Mouse (Mus musculus) cerebellum, adult 9-11 months (tissue): ENCODE data around the gene Lrrc73.

Experiments used
- DNase-seq: peaks from one replicate; pipeline ENCODE4 v3.0.0; 2022

Lrrc73 gene

DNA sequence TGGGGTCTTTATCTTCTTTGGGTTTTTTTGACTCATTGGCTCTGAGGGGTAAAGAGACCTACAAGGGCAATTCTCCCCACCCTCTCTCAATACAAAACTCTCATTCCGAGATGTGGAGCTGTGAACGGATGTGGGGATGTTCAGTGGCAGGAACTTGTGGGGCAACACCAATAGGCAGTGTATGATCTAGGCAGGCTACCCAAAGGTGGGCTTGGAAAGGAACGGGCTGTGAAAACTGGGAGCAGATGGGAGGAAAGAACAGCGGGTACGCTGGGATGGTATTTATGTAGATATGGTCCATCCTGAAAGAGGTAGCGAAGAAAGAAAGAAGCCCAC is 43.7 kb downstream of the Lrrc73 start:
- DNase-seq = no peak

DNA sequence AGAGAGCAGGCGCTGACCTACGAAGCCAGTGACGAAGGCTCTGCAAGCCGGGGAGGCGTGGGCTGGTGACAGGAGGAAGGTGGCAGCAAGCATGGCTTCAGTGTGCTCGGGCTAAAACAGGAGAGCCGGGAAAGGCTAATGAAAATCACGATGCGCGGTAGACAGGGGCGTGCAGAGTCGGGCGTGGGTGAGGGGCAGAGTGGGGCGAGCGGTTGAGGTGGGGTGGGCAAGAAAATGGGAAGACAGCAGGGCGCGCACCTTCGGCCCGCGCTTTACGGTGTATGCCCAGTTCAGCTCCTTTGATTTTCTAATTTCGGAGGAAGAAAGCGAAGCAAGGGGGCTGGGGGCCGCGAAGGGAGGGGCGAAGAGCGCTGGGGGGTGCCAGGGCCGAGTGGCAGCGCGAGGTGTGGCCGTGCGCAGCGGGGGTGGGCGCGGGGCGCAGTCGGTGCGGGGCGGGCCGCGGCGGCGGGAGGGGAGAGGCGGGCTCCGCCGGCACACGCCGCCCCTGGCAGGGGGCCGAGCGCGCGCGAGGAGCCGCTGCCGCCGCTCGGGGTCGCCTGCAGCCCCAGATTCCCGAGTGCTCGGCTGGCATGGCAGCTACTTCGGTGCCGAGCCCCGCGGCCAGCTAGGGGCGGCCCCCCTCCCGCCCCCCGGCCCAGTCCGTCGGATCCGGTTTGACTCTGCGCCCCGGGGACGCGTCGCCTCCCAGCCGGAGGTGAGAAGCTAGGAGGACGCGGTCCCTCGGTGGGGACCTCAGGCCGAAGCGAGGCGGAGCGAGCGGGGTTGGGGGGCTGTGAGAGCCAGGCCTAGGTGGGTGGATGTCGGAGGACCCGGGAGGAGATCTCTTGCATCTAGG is 44.3 kb downstream of the Lrrc73 start, which contains the start of gene Dlk2:
Gene Dlk2, plus strand, starts transcription at position 58 of the 856 bp plus-strand sequence.
- no peak for DNase-seq

DNA sequence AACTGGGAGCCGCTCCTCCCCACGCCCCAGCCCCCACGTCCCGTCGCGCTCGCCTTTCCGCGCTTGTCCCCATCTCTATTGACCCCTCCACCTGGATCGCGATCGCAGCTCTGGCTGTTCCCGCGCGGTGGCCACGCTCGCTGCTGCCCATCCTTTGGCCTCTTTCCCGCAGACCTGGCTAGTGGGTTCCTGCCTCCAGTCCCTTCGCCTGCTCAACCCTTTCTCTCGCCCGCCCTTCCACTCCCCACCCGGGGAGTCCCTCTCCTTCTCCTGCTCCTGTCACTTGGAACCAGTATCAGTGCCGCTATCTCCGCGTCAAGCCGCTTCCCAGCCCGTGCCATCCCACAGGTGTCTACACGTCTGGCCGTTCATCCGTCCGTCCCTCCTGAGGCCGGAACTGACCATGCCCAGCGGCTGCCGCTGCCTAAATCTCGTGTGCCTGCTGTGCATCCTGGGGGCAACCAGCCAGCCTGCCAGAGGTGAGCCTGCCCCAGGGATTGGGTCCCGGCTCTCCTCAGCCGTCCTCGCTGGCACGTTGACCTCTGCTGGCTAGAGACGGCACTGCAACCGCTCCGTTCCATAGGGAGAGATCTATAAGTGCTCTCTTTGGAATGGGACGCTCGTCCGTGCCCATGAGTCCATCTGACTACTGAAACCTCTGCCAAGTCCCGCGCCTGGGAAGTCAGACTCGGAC is 45.0 kb downstream of the Lrrc73 start:
- DNase-seq = peak; percentile 77

DNA sequence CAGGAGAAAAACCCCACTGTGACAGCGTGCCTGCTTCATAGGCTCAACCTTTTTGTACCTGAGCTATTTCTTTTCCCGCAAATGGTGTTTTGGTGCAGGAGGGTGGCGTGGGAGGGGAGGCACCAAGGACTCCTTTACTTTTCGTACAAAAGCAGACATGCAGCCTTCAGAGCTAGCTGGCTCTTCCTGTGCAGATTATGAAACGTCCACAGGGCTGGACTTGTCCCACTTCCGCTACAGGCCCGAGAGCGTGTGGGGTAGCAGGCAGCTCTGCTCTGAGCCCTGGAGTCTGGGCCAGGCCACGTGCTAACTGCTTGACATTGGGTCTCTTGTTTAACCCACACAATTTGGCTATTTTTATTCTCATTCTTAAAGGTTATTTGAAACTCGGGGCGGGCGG is 48.6 kb downstream of the Lrrc73 start:
- no peak for DNase-seq

DNA sequence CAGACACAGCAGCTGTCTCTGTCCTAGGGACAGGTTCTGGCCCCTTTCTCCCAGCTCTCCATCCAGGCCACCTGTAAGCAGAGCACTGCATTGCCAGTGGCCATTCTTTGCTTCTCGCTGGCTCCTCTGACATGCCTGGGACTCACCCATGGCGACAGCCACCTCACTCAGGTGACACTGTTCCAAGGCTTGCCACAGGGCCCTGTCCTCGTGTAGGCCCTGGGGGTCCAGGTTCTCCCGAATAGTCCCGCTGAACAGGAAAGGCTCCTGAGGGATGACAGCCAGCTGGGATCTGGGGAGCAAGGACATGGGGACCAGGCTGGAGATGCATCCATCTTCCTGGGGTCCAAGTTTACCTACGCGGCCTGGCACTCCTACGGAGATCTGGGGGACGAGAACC is 50.9 kb downstream of the Lrrc73 start:
- no peak for DNase-seq
